Mouse (Mus musculus) left cerebral cortex, postnatal 14 days (tissue): ENCODE results near the gene Prkce. TPM values are rescaled to one million over a fixed set of nuclear protein-coding genes. Genes with fewer than 3 reads are reported as not detected.
"Not testable (repeated sequence)": the region's sequence is repeated elsewhere in the genome, so short reads cannot be mapped to it uniquely, and the experiment has no call there.

Experiments
- DNase-seq, 2 experiments: peaks; one replicate each; pipeline ENCODE4 v3.0.0; 2021 to 2022; ENCODE audit warnings: low spot score in 2 of 2, mixed read lengths in 1 of 2
- intact Hi-C: fragments of 180-260 bp; cut with DNase I; formaldehyde crosslinking; loops from one replicate; pipeline ENCODE4 v1.15.1; 2025
- total RNA-seq, 2 experiments: library from RNA; stranded (reverse); gene quantifications; 2 replicates each; pipeline ENCODE4 v1.2.3; 2021

The Prkce gene
- total RNA-seq, 2 experiments from 2014 or later: 248 to 271 TPM

- intact Hi-C loops, DNase-seq: not testable (repeated sequence)
These were observed 309.8 kb downstream of the Prkce start for GRCm38 (mm10) chr17:86477401-86477800.

DNA sequence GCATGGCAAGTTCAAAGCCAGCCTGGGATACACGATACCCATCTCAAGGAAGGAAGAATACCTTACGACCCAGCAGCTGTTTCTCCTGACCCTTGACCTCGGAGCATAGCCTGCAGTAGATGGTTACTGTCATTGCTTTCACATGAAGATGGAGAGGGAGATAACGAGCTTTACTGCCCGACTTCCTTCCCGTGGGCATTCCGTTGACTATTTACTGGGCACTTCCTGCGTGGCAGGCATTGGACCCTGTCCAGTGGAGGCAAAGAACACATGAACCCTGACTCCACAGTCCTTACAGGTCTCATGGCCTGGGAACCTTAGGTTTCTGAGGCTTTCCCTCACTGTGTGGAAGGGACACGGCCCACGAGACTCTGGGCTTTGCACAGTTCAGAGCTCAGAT lies 311.8 kb downstream of the Prkce start:
- intact Hi-C loops: no loop called here
- no peak for DNase-seq

DNA sequence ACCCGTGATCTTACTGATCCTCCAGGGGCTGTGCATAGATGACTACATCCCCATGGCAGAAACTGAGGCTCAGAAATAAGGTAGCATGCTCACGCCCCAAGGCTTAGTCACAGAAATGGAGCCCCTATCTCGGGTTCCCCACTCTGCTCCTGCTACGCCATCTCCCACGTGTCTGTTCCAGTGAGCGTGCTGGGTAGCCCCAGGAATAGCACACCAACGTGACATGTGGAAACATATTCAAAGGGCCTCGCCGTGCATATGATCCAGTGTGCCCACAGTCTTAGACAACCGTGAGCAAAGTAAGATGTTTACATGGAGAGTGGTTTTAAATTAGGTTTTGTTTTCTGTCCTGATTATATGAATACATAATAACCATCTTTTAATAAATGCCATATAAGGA lies 315.1 kb downstream of the Prkce start:
- intact Hi-C loops: loop anchor here (5.0 kb wide), 1 partner anchor 425 kb away; no protein-coding TSS in a partner anchor

GRCm38 (mm10) chr17:86484087-86484737 lies 316.6 kb downstream of the Prkce start:
- peak; percentile 81 to 83 for DNase-seq
- intact Hi-C loops: loop anchor here (5.0 kb wide), 1 partner anchor 423 kb away; no protein-coding TSS in a partner anchor

More for the DNA sequence above, 315.1 kb downstream of the Prkce start:
- DNase-seq: peak in 1 of 2 experiments; percentile 34

- no peak for DNase-seq
- intact Hi-C loops: no loop called here
These were observed 319.1 kb downstream of the Prkce start for GRCm38 (mm10) chr17:86486657-86487056.

DNA sequence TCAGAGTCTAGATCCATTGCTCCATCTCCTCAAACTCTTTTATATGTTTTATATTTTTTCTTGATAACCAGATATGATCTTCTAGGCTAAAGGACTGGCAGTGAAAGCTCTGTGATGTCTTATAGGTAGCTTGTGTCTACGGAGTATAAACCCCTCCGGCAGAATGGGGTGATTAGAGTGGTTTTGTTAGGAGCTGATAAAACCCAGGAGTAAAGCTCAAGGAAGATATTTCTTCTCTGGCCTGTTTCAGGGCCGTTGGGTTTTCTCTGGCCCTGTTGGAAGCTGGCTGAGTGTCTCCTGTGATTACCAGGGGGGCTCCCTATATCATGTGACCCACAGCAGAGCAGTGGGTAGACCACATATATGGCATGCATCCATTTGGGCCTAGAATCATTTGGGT lies 319.9 kb downstream of the Prkce start:
- intact Hi-C loops: no loop called here

DNA sequence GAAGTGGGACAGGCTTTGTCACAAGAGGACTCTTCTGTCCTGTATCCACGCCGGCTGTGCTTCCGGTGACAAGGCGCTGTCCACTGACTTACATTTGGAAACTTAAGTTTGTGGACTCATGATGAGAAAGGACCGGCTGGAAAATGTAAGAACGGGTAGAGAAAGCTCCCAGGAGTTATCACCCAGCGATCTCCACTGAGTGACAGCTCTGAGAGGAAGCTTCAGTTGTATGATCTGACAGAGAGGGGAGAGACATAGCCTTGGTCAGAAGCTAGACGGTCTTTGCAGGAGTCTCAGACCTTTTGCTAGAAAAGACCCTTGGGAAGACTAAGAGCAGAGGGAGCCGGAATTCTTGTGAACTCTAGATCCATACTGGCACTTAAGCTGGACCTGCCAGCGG lies 322.2 kb downstream of the Prkce start:
- intact Hi-C loops: loop anchor here (5.0 kb wide), 1 partner anchor 322 kb away; no protein-coding TSS in a partner anchor
- DNase-seq: no peak

More for the DNA sequence above, 319.9 kb downstream of the Prkce start:
- DNase-seq: no peak

DNA sequence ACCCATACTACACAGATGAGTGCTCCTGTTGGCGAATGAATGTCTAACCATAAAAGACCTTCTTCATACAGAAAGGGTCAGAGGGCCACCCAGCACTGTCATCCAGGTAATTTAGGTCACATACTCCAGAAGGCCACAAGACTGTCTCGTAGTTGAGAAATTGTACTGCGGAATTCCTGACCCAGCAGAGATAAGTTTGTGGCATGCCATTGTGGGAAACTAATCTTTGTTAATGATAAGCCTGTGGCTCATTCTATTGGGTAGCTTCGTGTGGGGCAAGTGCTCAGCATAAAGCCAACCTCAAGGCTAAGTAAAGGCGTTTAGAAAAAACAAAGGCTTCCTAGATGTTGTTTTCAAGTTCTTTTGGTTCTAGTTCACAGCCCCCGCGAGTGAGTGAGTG lies 324.8 kb downstream of the Prkce start:
- DNase-seq: no peak
- intact Hi-C loops: loop anchor here (5.0 kb wide), 1 partner anchor 320 kb away; no protein-coding TSS in a partner anchor

GRCm38 (mm10) chr17:86493891-86494420 lies 326.4 kb downstream of the Prkce start:
- intact Hi-C loops: loop anchor here (5.0 kb wide), 1 partner anchor 318 kb away; no protein-coding TSS in a partner anchor

GRCm38 (mm10) chr17:86494494-86494893 lies 326.9 kb downstream of the Prkce start:
- DNase-seq: no peak
- intact Hi-C loops: loop anchor here (5.0 kb wide), 1 partner anchor 318 kb away; no protein-coding TSS in a partner anchor

More at GRCm38 (mm10) chr17:86493891-86494420, 326.4 kb downstream of the Prkce start:
- no peak for DNase-seq

GRCm38 (mm10) chr17:86494895-86495294 lies 327.3 kb downstream of the Prkce start:
- DNase-seq: no peak
- intact Hi-C loops: loop anchor here (5.0 kb wide), 2 partner anchors 317 to 412 kb away; no protein-coding TSS in a partner anchor

- intact Hi-C loops: loop anchor here (5.0 kb wide), 1 partner anchor 411 kb away; no protein-coding TSS in a partner anchor
- DNase-seq: peak; percentile 67 to 75
These were observed 328.7 kb downstream of the Prkce start for GRCm38 (mm10) chr17:86496123-86496771.

DNA sequence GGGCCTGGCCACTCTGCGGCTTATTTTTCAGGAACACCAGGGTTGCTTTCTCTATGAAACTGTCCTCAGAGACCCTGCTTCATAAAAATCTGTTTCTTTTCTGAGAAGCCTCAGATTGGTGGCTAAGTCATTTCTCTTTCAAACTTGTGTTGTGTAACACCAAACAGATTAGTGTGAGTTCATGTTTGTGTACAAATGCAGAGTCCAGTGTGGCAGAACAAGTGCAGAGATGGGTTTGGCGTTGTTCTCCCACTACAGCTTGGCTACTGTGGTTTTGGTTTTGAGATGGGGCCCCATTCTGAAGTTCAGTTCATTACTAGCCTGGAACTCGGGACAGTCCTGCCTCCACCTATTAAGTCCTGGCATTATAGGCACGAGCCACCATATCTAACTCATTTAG lies 329.7 kb downstream of the Prkce start:
- intact Hi-C loops: loop anchor here (5.0 kb wide), 1 partner anchor 410 kb away; no protein-coding TSS in a partner anchor
- no peak for DNase-seq

GRCm38 (mm10) chr17:86499359-86500045 lies 331.9 kb downstream of the Prkce start:
- DNase-seq: no peak
- intact Hi-C loops: loop anchor here (5.0 kb wide), 1 partner anchor 408 kb away; no protein-coding TSS in a partner anchor

DNA sequence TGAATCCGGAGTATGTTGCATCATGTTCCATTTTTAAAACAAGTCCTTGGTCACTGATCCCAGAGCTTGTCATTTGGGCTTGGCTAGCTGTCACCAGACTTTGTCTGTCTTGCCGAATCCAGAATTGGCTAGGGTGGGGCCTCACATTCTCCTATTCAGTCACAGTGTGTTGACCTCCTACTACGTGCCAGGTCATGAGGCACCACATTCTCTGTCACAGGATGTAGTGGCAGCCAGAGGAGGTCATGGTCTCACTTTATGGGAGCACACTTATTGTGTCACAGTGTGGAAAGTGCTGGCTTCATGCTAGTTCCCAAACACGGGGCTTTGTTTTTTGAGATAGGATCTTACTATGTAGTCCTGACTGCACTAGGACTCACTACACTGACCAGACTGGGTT lies 333.8 kb downstream of the Prkce start:
- intact Hi-C loops: no loop called here
- DNase-seq: no peak

DNA sequence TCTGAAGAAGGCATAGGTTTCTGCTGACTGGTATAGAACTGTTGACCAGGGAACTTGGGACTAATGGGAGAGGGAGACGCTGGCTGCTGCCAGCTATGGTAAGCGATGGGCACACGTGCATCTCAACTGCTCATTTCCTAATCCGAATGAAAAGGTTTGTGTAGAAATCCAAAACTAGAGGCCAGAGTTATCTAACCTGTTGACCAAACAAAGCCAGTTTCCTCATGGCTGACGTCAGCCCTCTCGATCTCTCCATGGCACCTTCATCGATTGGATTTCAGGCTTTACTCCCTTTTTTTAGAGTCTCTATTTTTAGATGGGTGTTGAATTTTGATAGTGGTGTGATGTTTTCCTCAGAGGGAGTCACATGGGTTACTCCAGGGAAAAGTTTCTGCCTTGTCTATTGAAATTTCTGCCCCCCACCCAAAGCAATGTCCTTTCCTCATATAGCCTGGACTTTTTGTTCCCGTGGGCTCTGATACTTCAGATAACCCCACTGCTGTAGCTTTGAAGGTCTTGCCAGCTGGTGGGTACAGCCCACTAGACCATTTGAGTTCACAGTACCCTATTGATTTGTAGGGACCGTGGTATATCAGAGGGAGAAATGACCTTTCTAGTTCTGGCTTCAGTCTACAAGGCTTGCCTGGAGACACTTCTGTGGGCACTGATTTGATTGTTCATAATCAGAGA lies 335.8 kb downstream of the Prkce start:
- DNase-seq: no peak
- intact Hi-C loops: no loop called here

- intact Hi-C loops: no loop called here
- DNase-seq: peak; percentile 52 to 89
These were observed 337.6 kb downstream of the Prkce start, which contains the start of gene Gm10309 for GRCm38 (mm10) chr17:86505183-86505631. TSS of gene Gm10309 (minus strand) at chr17:86505232.

DNA sequence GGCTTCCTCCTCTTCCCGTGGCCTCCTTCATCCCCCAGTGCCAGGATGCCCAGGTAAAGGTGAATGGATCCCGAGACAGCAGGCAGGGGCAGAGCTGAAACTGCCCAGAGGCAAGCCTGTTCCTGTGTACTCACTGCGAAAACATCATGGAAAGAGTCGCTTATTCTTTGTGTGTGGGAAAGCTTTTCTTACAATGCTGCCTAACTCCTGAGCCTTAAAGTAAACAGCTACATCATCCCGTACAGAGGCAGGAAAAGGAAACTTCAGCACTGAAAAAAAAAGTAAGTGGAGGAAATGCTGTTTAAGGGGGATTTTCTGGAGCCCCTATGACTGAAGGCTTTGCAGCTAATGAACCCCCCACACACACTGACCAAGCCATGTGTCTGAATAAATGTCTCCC lies 339.3 kb downstream of the Prkce start:
- no peak for DNase-seq
- intact Hi-C loops: no loop called here
